Mouse (Mus musculus) megakaryocyte, adult 5-6 weeks (primary cell): ENCODE measurements at regions not wholly inside any gene's neighbourhood (a gene's known extent, or its start where the extent isn't known, plus 50 kb on each side); places are given as distances from the start of the nearest gene placed in this dataset.

ENCODE experiments used
- ATAC-seq: 2 replicates; pipeline ENCODE4 v1.8.0; 2016; ENCODE audit warnings: mild to moderate bottlenecking, inconsistent platforms; ENCODE audit not compliant: poor library complexity, severe bottlenecking

DNA sequence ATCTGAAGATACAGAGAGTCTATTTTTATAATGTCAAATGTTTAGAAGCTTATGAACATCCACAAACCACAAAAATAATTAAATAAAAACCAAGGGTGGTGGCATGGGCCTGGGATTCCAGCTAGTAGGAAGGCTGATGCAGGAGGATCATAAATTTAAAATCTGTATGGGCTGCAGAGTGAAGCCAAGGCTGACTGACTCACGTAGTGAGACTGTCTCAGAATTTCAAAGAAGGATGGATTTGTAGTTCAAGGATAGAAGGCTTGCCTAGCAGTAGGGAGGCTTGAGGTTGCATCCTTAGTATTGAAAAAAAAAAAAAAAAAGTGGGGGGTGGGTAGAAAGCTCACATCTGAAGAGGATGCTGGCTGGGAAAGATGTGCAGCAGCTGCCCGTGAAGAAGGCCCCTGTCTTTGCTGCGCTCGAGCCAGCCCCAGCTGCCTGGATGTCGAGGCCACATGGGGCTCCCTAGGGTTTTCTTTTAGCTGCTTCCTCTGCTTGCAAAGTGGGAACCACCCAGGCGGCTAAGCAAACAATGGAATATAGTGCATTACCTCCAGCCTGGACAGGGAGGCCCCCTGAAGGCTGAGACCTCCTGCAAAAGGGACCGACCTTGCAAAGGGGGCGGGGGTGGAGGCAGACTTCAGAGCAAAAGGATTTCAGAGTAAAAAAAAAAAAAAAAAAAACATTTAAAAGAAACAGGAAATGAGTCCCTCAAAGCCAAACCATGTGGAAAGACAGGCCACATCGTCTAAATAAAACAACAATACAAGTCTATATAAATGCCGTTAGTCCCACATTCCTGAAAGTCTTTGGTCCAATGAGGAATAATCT, 101.3 kb downstream of the Tmco5 start:
- no peak for ATAC-seq

DNA sequence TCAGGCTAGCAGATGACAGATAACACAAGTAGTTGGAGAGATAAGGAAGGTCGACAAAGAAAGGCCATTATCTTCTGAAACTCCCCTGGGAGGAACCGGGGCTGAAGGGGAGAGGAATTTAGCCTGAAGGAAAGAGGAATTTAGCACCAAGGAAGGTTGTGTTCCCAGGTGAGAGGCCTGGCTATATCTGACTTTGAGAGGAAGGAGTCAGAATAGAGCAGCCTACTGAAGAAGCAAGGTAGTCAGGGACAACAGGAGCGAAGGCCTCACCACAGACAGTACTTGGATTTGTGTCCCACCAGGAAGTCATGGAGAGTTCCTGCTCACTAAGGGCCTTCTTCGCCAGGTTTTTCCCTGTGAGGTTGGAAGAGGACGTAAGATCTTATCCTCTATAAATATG, 102.2 kb downstream of the Tmco5 start:
- no peak for ATAC-seq

DNA sequence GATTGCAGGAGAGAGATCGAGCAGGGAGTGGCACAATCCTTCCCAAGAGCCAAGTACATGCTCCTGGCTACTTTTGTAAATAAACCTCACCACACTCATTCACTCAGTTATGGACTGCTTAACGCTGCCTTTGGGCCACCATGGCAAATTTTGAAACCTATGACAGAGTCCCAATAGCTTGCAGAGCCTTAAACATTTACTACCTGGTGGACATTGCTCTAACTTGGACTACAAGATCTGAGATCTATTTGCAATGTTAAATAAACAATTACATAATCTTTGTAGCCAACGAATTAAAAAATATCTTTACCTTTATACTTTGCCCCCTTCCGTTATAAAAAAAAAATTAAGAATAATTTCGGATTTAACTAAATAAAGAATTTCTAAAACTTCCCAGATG, 104.9 kb downstream of the Tmco5 start:
- ATAC-seq: no peak

DNA sequence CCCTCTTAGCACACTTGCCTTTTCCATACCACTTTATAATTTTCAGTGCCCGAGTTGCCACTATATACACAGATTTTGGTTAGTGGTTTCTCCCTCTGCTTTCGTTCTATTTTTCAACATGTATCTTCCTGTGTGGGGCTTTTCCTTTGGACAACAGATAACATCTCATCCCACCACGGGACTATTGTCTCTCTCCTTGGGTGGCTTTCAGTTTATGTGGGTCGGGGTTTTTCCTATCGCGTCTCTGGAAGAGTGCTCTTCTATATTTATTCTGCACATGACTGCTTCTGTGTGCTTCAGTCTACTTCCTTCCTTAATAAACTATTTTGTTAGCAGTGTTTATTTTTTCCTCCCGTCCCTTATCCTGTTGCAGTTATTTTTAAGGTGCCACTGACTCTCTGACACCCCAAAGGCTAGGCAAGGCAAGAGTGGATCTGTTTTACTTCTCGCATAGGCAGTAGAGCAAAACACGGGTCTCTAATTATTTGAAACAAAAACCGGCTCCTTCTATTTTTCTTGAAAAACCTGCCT, 105.4 kb downstream of the Tmco5 start:
- ATAC-seq: no peak

DNA sequence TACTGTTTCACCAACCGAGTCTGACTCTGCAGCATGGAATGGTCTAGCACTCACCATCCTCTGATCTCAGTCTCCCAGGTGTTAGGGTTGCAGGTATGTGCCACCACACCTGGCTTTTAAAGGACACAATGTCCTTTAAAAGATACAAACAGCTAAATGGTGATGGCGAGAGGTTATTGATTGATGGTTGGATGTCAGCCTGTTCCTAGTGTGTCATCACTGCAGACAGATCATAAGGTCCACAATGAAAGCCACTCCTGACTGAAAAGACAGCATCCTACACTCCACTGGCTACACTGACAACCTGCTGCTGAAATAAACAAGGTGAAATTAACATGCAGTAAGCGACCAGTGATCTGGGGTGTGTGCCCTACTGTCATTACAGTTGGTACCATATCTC, 106.1 kb downstream of the Tmco5 start:
- ATAC-seq: no peak

DNA sequence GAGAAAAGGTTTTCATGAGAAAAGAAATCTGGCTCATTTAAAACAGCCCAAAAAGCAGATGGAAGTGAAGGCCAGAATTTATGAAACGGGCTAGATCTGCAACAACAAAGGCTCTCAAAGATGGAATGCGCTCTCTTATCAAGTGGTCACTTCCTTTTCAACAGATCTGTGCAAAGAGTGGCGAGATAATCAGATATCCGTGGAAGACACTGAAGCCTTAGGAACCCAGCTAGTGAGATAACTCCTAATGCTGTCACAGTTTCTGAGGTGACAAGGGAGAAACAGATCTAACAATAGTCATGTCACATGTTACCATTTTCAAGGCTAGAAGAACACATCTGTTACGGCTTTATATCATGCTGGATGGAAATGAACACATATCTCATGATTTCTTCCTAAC, 107.1 kb downstream of the Tmco5 start:
- ATAC-seq: no peak

DNA sequence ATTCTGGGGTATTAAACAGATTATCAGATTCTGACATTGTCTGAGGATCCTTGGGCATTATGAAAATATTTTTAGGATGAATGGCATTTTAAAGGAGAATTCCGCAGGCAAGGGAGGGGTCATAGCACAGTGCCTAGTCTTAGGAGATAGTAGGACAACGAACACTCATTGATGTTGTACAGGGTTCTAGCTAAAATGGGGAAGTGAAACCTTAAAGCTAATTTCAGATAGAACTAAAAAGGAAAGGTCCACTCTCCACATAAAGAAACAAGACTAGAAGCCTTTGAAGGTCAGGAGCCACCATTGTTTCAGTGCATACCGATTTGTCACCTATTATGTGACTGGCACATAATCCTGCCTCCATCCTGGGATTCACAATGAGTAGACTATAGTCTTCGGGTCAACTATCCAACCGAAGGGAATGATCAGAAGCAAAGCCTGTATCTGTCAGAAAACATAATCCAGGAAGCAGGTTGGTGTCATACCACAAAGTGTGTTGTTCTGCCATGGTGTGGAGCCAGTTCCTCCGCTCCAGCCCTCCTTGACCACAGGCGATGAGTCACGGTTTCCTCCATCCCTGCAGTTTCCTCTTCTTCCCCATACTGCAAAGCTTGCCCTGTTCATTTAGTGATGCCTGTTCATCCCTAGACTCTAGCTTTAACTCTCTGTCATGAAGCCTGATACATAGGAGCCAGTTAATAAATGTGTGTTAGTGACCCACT, 110.6 kb downstream of the Tmco5 start:
- ATAC-seq: peak; percentile 92

DNA sequence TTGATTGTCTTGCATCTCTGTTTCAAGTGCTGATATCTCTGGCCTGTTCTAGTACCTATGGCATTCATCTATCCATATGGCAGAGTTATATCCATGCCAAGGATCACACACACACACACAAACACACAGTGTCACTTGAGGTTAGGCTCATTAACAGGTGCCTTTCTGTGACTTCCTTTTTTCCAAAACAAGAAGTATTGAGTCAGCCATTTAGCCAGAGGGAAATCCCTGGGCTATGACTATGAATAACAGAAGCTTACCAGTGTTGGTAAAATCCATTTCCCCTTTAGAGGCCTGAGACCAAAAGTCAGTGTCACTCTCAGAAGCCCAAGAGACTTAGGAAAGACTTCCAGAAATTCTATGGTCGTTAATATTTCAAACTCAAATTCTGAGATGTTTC, 111.6 kb downstream of the Tmco5 start:
- peak; percentile 83 for ATAC-seq

DNA sequence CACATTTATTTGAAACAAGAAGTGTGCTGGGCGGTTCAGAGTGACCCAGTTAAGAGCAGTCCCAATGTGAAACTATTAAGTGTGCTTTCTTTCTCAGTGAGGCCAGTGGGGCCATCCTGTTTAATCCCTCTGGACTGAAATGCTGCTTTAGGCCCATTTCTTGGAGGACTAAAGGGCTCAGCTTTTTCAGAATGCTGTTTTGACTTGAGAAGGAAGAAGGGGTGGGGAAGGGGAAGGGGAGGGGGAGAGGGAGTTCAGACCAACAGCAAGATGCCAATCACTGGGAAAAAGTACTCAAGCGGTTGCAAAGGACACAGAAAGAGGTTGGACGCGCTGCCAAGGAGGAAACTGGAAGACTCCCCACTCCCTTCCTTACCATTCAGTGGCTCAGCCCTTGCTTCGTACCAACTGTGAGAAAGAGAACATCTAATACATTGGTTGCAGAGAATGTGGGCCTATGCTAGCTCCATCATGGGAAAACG, 113.1 kb downstream of the Tmco5 start:
- ATAC-seq: no peak

DNA sequence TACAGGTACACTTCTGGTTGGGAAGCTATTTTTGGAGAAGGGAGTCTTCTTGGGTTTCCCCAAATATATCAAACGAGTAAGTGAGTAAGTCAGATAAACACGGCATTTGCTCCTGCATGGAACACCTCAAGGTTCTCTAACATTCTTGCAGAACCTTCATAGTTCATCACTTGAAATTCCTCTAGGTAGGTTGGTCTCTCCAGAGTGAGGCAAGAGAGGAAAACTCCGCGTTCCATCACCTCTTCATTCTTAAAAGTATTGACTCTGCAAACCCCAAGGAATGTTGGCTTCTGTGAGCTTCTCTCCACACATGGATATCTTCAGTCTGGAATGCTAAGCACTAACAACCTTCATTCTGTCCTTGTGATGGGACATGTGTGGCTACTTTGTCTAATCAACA, 115.2 kb downstream of the Tmco5 start:
- no peak for ATAC-seq

DNA sequence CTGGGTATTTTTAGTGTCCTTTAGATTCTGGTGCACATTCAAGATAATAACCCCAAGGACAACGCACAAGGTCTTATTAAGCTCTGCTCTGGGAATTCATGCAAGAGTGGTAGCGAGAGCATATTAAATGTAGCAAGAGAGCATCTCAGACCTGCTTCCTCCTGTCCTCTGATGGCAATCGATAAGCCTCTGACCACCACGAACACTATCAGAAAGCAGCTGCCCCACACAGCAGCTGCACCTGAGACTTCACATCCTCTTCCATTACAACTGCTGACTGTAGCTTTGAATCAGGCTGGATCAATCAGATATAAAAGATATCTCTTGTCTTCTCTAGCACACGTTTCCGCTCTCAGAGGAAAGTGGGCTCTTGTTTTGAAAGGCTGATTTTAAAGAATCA, 117.8 kb downstream of the Tmco5 start:
- ATAC-seq: peak; percentile 36

DNA sequence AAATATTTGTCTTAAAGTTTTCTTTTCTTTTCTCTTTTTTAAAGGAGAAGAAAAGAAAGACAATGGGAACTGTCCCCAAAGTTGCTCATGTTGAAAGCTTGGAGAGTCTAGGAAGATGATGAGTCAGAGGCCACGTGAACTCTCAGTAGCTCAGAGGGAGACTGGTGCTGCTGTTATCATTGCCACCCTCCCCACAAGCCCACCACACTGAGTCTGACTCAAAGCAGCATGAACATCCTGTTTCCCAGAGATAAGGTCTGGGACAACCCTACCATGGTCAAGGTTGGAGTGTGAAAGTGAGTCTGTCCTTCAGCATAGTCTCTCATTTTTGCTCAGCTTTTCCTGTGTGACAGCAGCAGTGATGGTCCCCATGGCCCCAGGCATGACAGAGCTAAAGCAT, 120.3 kb downstream of the Tmco5 start:
- peak; percentile 25 for ATAC-seq

DNA sequence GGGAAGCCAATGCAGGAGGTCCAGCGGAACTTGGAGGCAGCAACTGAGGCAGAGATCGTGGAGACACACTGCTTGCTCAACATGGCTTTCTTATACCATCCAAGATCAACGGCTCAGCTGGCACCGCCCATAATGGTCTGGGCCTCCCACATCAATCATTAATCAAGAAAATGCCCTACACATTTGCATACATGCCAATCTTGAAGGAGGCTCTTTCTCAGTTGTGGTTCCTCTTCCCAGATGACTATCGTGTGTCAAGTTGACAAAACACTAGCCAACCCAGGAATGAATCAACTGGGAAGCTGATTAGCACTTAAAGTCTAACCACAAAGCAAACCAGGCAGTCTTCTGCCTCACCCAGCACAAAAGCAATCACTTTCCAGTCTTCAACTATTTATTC, 121.1 kb downstream of the Tmco5 start:
- no peak for ATAC-seq

DNA sequence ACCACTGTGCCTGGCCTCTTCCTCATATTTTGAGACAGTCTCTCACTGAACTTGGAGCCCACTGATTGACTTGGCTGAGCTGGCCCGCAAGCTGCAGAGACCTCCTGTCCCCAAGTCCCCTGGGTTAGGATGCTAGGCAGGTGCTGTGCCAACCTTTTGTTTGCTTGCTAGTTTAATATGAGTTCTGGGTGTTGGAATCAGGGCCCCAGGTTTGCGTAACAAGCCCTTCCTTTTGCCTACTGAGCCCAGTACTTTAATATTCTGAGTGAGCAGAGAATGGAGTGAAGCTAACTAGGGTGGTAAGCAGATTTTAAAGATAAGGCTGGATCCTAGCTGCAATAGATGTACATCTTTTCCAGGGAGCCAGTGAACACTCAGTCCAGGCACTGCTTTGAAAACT, 117.2 kb upstream of the Spred1 start:
- ATAC-seq: no peak

DNA sequence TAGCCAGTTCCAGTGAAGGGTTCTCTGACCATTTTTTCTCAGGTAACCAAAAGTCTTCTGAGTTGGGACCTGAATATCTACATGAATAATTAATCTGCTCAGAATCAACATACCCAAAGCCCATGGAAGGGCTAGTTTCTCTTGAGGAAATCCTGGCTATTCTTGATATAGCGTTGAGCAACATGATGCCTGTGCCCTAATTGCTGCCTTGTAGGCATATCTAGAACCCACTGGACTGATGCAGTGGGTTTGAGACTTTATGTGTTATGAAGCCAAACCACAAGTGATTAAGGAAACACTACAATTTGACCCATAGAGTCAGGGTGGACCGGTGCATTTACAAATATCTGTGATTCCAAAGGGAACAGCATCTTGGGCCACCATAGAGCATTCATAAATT, 114.3 kb upstream of the Spred1 start:
- ATAC-seq: no peak

DNA sequence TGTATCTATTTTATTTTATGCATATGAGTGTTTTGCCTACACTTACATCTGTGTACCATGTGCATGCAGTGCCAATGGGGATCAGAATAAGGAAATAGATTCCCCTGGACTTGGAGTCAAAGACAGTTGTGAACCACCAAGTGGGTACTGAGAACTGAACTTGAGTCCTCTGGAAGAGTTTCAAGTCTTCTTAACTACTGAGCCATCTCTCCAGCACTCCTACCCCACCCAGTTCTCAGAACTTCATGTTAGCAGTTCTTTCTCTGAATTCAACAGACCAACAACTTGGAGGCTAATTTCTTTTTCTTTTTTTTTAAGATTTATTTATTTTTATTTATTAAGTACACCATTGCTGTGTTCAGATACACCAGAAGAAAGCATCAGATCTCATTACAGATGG, 112.3 kb upstream of the Spred1 start:
- no peak for ATAC-seq

DNA sequence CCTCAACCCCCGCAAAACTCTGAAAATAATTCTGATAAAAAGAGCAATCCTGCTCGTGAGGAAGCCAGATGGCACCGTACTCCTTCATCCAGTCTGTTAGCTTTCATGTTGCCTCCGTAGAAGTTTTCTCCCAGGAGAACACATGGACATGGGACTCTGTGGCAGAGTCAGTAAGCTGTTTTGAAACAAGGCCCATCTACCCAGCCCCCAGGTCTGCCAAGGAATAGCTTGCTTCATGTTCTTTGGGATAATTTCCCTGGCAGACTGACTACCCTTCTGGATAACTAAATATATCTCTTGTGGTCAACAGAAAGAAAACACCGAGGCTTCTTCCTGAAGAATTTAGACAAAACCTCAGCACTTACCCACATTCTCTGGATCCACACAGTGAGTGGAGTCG, 111.2 kb upstream of the Spred1 start:
- ATAC-seq: no peak

DNA sequence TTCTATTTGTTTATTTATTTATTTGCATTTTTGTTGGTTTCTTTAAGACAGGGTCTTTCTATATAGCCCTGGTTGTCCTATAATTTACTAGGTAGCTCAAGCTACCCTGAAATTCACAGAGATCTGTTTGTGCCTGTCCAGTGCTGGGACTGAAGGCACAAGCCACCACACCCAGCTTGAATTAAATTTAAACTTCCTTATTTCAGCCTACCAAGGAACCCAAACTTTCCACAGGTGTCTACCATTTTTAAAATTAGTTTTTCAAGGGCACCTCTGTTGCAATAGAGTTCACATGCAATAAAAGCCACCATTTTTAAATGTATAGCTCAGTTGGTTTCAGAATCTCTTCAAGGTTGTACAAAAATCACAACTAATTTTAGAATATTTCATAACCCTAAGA, 110.2 kb upstream of the Spred1 start:
- ATAC-seq: peak; percentile 56

DNA sequence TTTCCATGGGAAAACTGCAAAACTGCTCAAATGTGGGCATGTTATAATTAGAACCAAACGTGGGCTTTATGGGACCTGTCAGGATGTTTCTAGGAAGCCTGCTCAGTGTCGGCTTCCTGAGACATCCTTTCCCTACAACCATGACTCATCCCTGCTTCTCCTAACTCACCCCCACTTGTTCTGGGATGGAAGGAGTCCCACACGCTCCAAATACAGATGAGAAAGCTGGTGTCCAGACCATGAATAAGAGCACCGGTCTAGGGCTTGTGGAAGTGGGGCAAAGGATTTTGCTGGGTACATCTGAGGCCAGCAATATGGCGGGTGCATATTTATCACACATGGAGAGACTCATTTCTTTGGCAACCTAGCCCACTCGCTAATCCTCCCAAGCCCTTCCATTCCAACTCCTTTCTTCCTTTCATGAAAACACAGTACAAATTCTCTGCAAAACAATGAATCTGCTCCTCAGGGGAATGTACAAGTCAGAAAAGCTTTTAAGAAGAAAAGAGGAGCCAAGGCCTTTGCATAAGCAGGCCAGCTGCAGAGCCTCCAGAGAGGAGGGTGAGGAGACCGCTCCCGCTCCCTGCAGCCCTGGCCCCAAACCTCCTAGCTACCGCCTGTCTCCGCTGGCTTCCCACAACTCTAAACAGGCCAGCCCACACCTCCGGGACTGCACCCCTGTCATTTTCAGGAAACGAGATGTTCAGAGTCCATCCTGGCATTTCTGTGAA, 103.1 kb upstream of the Spred1 start:
- ATAC-seq: no peak

DNA sequence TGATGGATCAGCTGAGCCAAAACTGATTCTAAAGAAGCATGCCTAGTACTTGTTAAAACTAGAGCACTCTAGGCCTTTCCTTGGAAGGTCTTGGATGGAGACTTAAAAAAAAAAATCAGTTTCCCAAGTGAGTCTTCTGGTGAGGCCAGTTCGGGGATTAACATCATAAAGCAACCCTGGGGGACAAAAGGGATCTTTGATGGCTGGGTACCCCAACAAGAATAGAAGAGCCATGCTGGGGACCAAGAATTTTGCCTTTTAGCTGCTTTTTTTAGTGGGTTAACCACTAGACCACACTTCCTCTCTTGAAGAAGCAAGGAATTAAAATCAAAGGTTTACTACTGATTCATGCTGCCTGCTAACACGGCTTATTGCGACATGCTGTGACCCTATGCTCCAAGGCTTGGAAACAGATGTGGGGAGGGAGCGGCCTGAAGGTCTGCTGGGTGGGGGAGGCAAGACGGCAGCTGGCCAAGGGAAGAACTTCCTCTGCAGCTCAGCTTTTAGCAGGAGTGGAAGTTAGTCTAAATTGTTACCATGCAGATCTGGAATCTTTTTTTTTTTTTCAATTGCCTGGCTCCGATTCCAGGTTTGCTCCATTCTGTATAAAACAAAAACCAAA, 102.1 kb upstream of the Spred1 start:
- peak; percentile 96 for ATAC-seq

DNA sequence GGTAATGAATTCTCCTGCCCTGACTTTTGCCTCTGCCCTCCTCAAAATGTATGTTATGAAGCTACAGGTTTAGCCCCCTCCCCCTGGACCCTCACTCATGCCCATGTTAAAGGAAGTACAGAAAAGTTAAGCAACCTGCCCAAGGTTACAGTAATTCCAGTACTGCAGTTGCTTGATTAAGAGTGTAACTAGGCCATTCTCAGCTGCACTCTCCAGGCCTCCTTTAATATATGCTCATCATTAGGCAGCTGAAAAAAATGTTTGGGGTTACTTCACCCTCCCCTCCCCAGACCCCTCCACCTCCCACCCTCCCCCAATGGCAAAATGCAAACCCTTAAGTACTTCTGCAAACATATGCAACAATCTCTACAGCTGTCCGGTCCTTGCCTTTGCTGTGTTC, 101.6 kb upstream of the Spred1 start:
- no peak for ATAC-seq
